Mouse (Mus musculus) right cerebral cortex, adult 2 months (tissue): ENCODE results near the gene Oaz1.
"Not testable (repeated sequence)": the region's sequence is repeated elsewhere in the genome, so short reads cannot be mapped to it uniquely, and the experiment has no call there.

ENCODE experiments used
- DNase-seq, 2 experiments: peaks; one replicate each; pipeline ENCODE4 v3.0.0; 2021 to 2022; ENCODE audit warnings: low spot score in 2 of 2

The Oaz1 gene

DNA sequence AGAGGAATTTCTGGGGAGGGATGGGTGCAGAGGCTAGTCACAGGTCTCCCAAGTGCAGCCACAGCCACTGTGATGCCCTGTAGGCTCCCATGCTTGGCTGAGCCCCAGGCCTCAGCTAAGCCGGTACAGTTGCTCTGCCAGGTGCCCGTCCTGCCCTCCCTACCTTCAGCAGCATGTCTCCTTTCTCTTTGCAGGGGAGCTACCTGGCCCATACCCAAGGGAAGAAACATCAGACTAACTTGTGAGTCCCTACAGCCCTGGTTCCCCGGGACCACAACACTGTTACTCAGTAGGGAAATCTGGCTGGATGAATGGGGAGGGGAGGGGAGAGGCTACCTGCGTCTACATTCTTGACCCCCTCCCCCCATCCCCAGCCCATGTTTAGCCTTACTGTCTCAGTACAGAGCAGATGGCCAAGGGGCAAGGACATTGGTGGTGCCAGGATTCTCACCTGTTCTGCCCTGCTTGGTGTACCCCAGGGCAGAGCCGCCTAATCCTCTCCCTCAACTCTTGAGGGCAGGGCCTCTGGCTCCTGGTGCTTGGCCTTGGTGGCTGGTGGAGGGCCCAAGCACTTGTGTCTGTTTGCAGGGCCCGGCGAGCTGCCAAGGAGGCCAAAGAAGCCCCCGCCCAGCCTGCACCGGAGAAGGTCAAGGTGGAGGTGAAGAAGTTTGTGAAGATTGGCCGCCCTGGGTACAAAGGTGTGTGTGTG lies 24.1 kb upstream of the Oaz1 start:
- no peak for DNase-seq

DNA sequence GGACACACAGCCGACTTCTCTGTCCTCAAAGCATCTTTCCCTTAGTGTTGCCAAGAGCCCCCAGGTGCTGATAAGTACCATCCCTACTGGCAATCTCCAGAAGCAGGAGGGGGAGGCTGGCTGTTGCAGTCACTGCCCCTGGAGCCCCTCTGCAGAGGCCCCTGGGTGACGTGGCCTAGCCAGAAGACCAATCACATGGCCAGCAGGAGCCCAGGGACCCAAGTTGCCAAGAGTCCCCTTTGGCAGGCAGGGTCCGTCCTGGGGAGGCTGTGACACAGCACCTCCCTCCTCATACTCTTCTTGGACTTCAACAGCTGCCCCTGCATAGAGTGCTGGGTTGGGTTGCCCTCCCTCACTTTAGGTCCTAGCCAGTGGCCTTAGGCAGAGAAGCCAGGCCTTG lies 23.5 kb upstream of the Oaz1 start:
- no peak for DNase-seq

DNA sequence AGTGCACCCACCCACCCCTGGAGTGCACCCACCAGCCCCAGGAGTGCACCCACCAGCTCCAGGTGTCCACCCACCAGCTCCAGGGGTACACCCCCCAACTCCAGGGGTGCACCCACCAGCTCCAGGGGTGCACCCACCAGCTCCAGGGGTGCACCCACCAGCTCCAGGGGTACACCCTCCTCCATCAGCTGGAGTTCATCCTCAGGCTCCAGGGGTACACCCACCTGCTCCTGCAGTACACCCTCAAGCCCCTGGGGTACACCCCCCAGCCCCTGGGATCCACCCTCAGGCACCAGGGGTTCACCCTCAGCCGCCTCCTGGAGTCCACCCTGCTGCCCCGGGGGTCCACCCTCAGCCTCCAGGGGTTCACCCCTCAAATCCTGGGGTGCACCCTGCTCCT lies 22.1 kb upstream of the Oaz1 start:
- DNase-seq = no peak

DNA sequence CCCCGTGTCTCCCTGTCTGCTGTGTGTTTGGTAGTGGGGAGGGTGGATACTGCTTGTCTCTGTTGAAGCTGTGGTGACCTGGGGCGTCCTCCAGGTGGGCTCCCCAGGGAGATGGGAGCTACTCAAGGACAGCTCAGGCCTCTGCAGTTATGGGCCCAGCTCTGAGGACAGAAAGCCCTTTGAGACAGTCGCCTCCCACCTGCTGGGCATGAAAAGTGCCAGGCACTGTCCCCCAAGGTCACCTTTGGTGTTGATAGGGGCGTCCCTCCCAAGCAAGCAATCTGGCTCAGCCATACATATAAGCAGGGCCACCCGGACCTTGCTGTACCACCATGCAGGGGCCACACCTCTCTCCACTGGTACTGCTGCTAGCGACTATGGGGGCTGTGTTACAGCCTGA lies 21.5 kb upstream of the Oaz1 start, which contains the start of gene Amh:
Gene Amh (plus strand): TSS at position 328 of the 400 bp plus-strand sequence.
- no peak for DNase-seq

DNA sequence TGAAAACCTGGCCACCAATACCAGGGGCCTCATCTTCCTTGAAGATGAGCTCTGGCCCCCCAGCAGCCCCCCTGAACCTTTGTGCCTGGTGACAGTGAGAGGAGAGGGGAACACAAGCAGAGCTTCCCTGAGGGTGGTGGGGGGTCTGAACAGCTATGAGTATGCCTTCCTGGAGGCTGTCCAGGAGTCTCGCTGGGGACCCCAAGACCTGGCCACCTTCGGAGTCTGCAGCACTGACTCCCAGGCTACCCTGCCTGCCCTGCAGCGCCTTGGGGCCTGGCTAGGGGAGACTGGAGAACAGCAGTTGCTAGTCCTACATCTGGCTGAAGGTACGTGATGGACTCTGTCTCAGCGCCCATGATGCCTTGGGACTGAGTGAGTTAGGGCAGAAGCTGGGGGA lies 21.1 kb upstream of the Oaz1 start:
- no peak for DNase-seq

DNA sequence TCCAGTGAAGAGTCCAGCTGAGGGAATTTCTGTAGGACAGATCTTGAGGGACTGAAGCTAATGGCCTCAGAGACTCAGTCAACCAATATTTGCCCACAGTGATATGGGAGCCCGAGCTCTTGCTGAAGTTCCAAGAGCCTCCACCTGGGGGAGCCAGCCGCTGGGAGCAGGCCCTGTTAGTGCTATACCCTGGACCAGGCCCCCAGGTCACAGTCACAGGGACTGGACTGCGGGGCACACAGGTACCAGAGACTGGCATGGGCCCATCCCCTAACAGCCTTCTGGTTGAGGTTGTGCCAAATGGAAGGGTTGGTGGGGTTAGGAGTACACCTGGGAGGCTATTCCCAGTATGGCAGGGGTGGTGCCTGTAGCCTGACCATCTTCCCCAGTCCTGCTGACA lies 20.5 kb upstream of the Oaz1 start:
- peak; percentile 78 to 81 for DNase-seq

DNA sequence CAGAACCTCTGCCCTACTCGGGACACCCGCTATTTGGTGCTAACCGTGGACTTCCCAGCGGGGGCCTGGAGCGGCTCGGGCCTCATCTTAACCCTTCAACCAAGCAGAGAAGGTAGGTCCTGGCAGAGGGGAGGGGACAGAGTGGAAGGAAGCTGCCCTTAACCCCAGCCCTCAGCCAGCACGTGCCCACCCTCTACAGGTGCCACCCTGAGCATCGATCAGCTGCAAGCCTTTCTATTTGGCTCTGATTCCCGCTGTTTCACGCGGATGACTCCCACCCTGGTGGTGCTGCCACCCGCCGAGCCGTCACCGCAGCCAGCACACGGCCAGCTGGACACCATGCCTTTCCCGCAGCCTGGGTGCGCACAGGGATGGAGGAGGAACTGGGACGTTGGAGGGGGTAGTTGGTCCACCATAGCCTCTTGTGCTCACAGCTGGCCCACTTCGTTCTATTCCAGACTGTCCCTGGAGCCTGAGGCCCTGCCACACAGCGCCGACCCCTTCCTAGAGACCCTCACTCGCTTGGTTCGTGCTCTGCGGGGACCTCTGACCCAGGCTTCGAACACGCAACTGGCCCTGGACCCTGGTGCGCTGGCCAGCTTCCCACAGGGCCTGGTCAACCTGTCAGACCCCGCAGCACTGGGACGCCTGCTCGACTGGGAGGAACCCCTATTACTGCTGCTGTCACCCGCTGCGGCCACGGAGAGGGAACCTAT lies 20.0 kb upstream of the Oaz1 start:
- DNase-seq = no peak

DNA sequence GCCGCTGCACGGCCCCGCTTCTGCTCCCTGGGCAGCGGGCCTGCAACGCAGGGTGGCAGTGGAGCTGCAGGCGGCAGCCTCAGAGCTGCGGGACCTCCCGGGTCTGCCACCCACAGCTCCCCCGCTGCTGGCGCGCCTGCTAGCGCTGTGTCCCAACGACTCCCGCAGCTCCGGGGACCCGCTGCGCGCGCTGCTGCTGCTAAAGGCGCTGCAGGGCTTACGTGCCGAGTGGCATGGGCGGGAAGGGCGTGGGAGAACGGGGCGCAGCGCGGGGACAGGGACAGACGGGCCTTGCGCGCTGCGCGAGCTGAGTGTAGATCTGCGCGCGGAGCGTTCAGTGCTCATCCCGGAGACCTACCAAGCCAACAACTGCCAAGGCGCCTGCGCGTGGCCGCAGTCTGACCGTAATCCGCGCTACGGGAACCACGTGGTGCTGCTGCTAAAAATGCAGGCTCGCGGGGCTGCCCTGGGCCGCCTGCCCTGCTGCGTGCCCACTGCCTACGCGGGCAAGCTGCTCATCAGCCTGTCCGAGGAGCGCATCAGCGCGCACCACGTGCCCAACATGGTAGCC lies 19.3 kb upstream of the Oaz1 start:
- peak; percentile 87 to 91 for DNase-seq

DNA sequence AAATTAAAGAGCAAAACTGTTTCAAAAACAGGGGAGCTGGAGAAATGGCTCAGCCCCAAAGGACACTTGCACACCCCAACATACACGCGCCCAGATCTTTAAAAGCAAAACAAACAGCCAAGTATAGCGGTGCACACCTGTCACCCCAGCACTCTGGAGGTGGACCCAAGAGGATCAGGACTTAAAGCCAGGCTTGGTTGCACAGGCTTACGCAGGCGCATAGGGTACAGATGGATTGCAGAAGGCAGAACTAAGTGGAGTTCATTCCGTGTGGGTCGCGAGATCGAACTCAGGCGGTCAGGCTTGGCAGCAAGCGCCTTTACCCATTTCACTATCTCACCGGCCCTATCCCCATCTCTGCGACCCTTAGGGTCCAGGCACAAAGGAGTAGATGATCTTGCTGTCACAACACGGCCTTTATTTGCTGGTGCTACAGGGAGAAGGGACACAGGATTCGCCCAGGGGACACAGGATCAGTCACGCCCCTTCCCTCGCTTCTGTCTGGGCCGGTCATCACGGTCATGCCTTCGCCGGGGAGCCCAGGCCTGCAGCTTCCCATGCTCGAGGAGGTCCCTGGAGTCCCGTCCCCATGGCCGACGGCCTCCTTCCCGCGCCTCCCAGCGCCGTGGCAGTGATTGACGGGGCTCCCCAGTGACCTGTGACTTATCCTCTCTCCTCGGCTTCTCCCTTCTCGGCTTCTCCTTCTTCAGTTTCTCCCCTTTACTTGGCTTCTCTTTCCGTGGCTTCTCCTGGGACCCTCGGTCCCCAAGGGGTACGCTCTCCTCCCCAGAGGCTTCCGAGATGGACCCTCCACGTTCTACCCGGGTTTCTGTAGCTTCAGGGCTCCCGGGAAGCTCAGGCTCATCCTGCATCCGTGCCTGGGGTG lies 18.1 kb upstream of the Oaz1 start:
- peak in 1 of 2 experiments; percentile 44 for DNase-seq

DNA sequence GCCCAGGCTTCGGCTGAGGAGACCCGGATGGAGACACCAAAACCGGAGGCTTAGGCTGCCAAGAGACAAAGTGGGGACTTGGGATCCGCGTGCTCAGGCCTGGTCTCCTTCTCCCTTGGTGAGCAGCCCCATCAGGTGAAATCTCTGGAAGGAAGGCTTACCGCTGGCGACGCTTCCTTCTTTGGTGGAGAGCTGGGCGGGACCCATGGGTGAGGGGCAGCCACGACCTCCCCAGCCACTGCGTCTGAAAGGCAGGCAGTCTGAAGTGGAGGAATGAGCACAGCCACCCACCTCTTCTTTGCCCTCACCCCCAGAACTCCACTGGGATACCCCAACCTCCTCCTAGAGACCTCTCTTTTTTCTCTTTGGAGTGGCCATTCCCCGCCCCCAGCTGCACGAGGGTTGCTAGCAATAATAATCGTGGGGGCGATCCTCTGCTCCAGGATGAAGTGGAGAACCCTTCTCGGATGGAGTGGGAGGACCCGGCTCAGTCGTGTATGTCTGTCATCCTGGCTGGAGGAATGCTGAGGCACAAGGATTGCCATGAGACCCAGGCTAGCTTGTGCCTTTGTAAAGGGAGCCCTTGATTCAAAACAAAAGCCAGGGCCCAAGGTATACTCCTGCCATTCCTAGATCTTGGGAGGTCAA lies 17.3 kb upstream of the Oaz1 start:
- DNase-seq = peak; percentile 49 to 64

DNA sequence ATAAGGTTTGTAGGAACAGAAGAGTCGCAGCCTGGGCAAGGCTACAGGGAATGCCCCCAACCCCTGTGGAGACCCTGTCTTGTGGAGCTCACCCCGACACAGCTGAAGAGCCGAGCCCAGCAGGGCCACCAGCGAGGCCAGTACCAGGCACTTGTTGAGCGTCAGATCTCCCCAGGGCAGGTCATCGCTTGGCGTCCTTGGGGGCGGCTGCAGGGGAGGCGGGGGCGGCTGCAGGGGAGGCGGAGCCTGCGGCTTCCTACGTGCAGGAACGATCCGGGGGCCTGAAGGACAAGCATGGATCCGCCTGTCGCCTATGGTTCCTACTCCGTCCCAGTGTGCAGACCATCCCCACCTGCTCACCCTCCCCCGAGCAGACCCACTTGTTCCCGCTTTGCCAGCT lies 16.4 kb upstream of the Oaz1 start:
- no peak for DNase-seq

DNA sequence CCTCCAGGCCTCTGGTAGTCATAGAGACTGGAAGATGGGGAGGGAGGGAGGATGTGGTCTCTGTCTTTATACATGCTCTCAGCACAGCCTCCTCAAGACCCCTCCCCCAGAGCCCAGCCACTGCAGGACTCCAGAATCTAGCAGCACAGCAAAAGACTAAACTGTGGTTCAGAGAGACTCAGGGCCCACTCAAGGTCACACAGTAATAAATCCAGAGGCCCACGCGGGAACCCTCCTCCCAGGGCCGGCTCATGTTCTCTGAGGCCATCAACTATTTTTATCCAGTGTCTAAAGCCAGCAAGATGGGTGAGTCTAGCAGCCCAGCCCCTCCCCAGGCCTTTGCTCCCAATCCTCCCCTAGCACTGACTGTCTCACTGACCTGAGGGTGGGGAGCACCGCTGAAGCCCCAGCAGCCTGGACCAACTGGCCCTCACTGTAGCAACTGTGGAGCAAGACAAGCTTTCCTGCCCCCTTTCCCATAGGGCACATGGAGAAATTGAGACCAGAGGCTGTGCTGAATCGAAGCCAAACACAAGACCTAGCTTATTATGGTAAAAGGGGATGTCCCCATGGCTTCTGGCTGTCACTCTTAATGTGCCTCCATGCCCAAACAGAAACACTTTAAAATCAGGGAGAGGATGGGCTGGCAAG lies 13.9 kb upstream of the Oaz1 start:
- DNase-seq = no peak

DNA sequence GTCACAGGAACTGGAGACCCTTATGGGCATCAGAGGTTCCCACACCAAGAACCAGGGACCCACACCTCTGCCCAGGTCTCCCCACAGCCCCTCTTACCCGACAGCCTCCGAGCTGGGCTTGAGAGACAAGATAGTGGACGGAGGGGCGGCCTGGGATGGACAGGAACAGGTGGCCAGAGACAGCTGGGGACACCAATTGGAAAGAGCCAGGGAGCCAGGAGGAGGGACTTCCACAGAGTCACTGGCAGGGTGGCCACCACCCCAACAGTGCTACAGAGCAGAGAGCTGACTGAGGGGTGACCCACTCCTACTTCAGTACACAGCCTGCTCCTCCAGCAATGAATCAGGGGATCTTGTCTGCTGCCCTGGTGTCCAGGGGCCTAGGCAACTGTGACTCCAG lies 13.1 kb upstream of the Oaz1 start, which contains the start of gene Jsrp1:
Gene Jsrp1 (minus strand): TSS at position 133 of the 400 bp plus-strand sequence.
- no peak for DNase-seq

DNA sequence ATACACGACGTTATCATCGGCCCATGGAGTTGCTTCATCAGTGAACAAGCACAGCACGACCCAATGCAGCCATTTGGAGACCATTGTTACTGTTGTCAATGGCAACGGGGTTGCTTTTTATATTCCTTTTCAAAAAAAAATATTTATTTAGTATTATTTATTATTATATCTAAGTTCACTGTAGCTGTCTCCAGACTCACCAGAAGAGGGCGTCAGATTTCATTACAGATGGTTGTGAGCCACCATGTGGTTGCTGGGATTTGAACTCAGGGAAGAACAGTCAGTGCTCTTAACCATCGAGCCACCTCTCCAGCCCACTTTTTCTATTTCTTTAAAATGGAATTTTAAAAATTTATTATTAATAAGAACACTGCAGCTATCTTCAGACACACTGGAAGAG lies 11.7 kb upstream of the Oaz1 start:
- DNase-seq = no peak

DNA sequence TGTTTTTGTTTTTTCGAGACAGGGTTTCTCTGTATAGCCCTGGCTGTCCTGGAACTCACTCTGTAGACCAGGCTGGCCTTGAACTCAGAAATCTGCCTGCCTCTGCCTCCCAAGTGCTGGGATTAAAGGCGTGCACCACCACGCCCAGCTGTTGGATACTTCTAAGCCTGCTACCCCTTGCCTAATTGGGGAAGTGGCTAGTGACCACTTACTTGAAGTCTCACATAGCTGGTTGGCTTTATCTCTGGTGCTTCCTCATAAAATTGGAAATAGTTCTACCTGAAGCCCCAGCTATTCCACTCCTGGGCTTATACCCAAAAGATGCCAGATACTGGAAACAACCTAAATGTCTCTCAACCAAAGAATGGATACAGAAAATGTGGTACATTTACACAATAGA lies 10.2 kb upstream of the Oaz1 start:
- not testable (repeated sequence) for DNase-seq

DNA sequence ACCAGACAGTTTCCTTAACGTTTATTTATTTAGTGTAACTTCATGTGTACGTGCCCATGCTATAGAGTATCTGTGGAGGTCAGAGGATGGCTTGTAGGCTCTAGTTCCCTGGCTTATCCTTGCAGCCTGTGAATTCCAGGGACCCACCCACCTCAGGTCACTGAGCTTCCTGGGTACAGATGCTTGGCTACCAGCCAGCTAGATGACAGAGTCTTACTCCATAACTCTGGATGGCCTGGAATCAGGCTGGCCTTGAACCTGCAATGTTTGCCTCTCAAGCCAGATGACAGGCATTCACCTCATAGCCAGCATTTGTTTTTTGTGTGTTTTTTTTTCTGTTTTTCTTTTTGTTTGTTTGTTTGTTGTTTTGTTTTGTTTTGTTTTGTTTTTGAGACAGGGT lies 9.3 kb upstream of the Oaz1 start:
- DNase-seq = no peak

DNA sequence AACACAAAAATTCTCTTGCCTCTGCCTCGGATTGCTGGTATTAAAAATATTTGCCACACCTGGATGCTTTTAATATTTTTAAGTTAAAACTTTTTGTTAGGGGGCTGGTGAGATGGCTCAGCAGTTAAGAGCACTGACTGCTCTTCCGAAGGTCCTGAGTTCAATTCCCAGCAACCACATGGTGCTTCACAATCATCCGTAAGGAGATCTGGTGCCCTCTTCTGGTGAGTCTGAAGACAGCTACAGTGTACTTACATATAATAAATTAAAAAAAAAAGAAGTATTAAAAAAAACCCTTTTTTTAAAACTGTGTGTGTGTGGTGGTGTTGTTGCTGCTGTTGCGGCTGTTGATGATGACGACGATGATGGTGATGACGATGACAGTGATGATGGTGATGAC lies 8.5 kb upstream of the Oaz1 start:
- not testable (repeated sequence) for DNase-seq

DNA sequence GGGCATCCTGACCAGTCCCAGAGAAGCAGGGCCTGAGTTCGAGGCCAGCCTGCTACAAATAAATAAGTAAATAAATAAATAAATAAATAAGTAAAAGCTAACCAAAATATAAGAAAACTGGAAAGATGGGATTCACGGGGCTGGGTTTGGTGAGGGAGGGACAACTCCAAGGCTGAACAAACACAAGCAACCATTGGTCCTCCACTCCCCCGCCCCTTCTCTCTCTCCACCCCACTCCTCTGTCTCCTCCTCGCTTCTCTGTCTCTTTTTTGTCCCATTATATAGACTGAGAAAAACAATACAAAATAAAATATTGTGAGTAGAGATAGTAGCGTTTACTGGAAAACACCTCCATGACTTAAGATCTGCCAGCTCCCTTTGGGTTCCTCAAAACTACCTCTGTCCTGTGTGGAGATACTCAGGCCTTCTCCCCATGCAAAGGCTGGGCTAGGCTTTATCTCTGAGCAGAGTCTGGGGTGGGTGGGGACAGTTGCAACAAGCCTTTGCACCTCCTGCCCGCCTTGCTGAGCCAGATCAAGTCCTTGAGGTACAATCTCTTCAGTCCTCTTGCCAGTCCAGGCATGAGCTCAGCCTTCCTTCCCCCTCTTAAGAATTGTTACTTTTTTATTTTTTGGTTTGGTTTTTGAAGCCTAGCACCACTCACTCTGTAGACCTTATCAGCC lies 7.7 kb upstream of the Oaz1 start:
- no peak for DNase-seq

DNA sequence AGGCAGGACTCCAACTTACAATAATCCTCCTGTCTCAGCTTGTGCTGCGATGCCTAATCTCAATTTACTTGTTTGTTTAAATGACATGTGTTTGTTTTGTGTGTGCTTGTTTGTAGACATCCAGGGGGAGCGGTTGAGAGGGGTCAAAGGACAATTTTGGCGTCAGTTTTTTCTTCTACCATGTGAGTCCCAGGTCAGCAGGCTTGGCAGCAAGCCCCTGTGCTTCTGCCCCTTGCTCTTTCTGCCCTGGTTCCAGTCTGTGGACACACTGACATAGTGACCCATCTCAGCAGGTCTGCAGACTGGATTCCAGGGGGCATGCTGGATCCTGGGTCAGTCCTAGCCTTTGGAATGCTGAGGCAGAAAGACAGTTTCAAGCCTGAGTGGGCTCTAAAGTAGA lies 7.0 kb upstream of the Oaz1 start:
- DNase-seq = no peak

DNA sequence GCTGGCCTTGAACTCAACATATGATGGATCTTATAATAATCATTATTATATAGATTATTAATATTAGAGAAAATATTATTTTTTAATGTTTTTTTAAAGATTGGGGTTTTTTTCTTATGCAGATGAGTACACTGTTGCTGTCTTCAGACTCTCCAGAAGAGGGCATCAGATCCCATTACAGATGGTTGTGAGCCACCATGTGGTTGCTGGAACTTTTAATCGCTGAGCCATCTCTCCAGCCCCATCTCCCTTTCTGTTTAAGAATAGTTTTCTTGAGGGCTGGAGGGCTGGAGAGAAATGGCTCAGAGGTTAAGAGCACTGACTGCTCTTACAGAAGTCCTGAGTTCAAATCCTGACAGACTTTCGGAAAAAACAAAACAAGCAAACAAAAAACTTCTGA lies 4.5 kb upstream of the Oaz1 start:
- DNase-seq = no peak
